Mouse (Mus musculus): ENCODE measurements around the gene Rflnb.
"Not testable (repeated sequence)": the region's sequence is repeated elsewhere in the genome, so short reads cannot be mapped to it uniquely, and the experiment has no call there.

DNA sequence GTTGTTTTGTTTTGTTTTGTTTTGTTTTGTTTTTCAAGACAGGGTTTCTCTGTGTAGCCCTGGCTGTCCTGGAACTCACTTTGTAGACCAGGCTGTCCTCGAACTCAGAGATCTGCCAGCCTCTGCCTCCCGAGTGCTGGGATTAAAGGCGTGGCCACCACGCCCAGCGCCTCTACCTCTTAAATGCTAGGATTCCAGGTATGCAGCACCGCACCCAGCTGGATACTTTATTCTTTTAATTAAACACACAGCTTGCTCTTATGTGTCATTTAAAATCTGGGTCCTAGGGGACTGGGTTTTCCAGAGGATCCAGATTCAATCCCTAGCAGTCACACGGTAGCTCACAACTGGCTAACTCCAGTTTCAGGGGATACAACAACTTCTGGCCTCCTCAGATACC lies 23.3 kb downstream of the Rflnb start:
- TF ChIP-seq CTCF (IDR thresholded peaks at IDR 0.05); EP300 (IDR thresholded peaks at IDR 0.05; ENCODE audit: insufficient read depth, low read depth, low read length); POLR2A (IDR thresholded peaks at IDR 0.05; ENCODE audit: insufficient read depth, low read depth, low read length): not testable (repeated sequence)
